11 mouse cellular contexts compared by ENCODE assay signal in genomic region chr14:21813216-21813615, GRCm38 (mm10). TPM values are rescaled to one million over a fixed set of nuclear protein-coding genes. Genes with fewer than 3 reads are reported as not detected.
A peak's percentile ranks its signal among the peaks of the same experiment; 100 is the strongest.
DNase-seq lines count a peak whose midpoint lies in the region; ATAC-seq and TF ChIP-seq lines count a peak whose summit lies in the region.
"Had no signal": no experiment of that assay in that cellular context is flagged by ENCODE, and none has a peak within 500 bp of the region (broad histone marks: within the 10 kb centered on the region; RNA-seq: fewer than 3 reads in every experiment).

No protein-coding gene starts in this region.

- H3K4me2 ChIP-seq in heart, postnatal 0 days (ENCODE audit: low read depth, low read length), result no peak overlapping the region
- H3K4me2 ChIP-seq in liver, embryonic 12.5 days, result peak overlapping the region; percentile 49; the same call in 1 of the 2 replicates
- no peak overlapping the region for H3K4me2 ChIP-seq in intestine, postnatal 0 days (replicated peaks; ENCODE audit: low read depth)
- H3K4me2 ChIP-seq: embryonic facial prominence, embryonic 12.5 days; midbrain, embryonic 13.5 days had no signal

- no peak overlapping the region for H3K27ac ChIP-seq in heart, postnatal 0 days (ENCODE audit: low read depth)
- peak overlapping the region; percentile 72; the same call in 1 of the 2 replicates for H3K27ac ChIP-seq in bone marrow, adult 2 months (ENCODE audit: control insufficient read depth, insufficient read depth, low read depth, low read length, poor library complexity)
- peak overlapping the region; percentile 70 for H3K27ac ChIP-seq in liver, embryonic 12.5 days
- H3K27ac ChIP-seq in small intestine, adult 2 months (ENCODE audit: insufficient read depth, low read depth, low read length), result peak overlapping the region; percentile 60
- no peak overlapping the region for H3K27ac ChIP-seq in intestine, postnatal 0 days (ENCODE audit: low read depth, low read length)
- H3K27ac ChIP-seq: embryonic facial prominence, embryonic 12.5 days; midbrain, embryonic 13.5 days had no signal

- ATAC-seq in heart, postnatal 0 days (ENCODE audit: insufficient read depth, low read depth), result no peak
- ATAC-seq in liver, embryonic 12.5 days, result peak; percentile 42; the same call in 1 of the 2 replicates
- no peak for ATAC-seq in intestine, postnatal 0 days
- ATAC-seq: midbrain, embryonic 13.5 days had no signal

- DNase-seq in heart, postnatal 0 days (ENCODE audit: low spot score), result peak; percentile 5
- no peak for DNase-seq in heart, adult 11 months
- no peak for DNase-seq in thymus, postnatal 36 days
- DNase-seq in frontal cortex, adult 2 months (ENCODE audit: extremely low spot score in 1 of 2, low spot score in 1 of 2), result no peak
- DNase-seq: right cerebral cortex, postnatal 25 days had no signal

- no peak for TF ChIP-seq CTCF in heart, postnatal 0 days (IDR thresholded peaks at IDR 0.05; ENCODE audit: low read depth)
- TF ChIP-seq CTCF in bone marrow, adult 2 months (IDR thresholded peaks at IDR 0.05; ENCODE audit: control insufficient read depth, insufficient read depth, low read length), result no peak
- TF ChIP-seq CTCF in small intestine, adult 2 months (IDR thresholded peaks at IDR 0.05; ENCODE audit: extremely low read depth, insufficient read length, insufficient replicate concordance, low read depth, low read length), result no peak
- no peak for TF ChIP-seq CTCF in intestine, postnatal 0 days (IDR thresholded peaks at IDR 0.05; ENCODE audit: low read depth)

- no peak overlapping the region for H3K9ac ChIP-seq in heart, postnatal 0 days (replicated peaks; ENCODE audit: low read depth, low read length)
- no peak overlapping the region for H3K9ac ChIP-seq in liver, embryonic 12.5 days
- no peak overlapping the region for H3K9ac ChIP-seq in intestine, postnatal 0 days (ENCODE audit: low read depth, low read length)
- H3K9ac ChIP-seq: embryonic facial prominence, embryonic 12.5 days; midbrain, embryonic 13.5 days had no signal

- no peaks in the 10 kb centered on the region for H3K9me3 ChIP-seq in heart, postnatal 0 days (replicated peaks; ENCODE audit: control insufficient read depth, low read length)
- no peaks in the 10 kb centered on the region for H3K9me3 ChIP-seq in liver, embryonic 12.5 days (replicated peaks)
- no peaks in the 10 kb centered on the region for H3K9me3 ChIP-seq in intestine, postnatal 0 days (ENCODE audit: control insufficient read depth)
- H3K9me3 ChIP-seq: embryonic facial prominence, embryonic 12.5 days; midbrain, embryonic 13.5 days had no signal

- H3K4me3 ChIP-seq in heart, postnatal 0 days (ENCODE audit: low read depth, low read length), result no peak overlapping the region
- no peak overlapping the region for H3K4me3 ChIP-seq in bone marrow, adult 2 months (replicated peaks; ENCODE audit: control insufficient read depth, low read depth, low read length)
- no peak overlapping the region for H3K4me3 ChIP-seq in liver, embryonic 12.5 days
- no peak overlapping the region for H3K4me3 ChIP-seq in small intestine, adult 2 months (ENCODE audit: low read depth, low read length)
- no peak overlapping the region for H3K4me3 ChIP-seq in intestine, postnatal 0 days (ENCODE audit: low read depth, low read length)
- H3K4me3 ChIP-seq: embryonic facial prominence, embryonic 12.5 days; midbrain, embryonic 13.5 days had no signal

- H3K36me3 ChIP-seq in heart, postnatal 0 days (replicated peaks; ENCODE audit: control insufficient read depth, insufficient read depth, low read length), result no peaks in the 10 kb centered on the region
- no peaks in the 10 kb centered on the region for H3K36me3 ChIP-seq in liver, embryonic 12.5 days
- H3K36me3 ChIP-seq in small intestine, adult 2 months (ENCODE audit: control insufficient read depth, insufficient read depth, low read length), result no peaks in the 10 kb centered on the region
- no peaks in the 10 kb centered on the region for H3K36me3 ChIP-seq in intestine, postnatal 0 days (ENCODE audit: control insufficient read depth, insufficient read depth)
- H3K36me3 ChIP-seq: embryonic facial prominence, embryonic 12.5 days; midbrain, embryonic 13.5 days had no signal

- WGBS in heart, postnatal 0 days, result 30% methylated on average over 4 of the region's 4 CpGs
- 25% methylated on average over 4 of the region's 4 CpGs for WGBS in bone marrow, adult 2 months
- 33% methylated on average over 4 of the region's 4 CpGs for WGBS in liver, embryonic 12.5 days (ENCODE audit: insufficient replicate concordance)
- 34% methylated on average over 4 of the region's 4 CpGs for WGBS in small intestine, adult 2 months
- WGBS in intestine, postnatal 0 days, result 41% methylated on average over 4 of the region's 4 CpGs

- no peak for TF ChIP-seq EP300 in heart, postnatal 0 days (IDR thresholded peaks at IDR 0.05; ENCODE audit: low read depth)

- peaks cover 2% of the 10 kb centered on the region; the same call in 1 of the 2 replicates for H3K4me1 ChIP-seq in heart, postnatal 0 days (ENCODE audit: control insufficient read depth, insufficient read depth)
- peaks cover 6% of the 10 kb centered on the region for H3K4me1 ChIP-seq in bone marrow, adult 2 months (ENCODE audit: control insufficient read depth, insufficient read depth, low read length)
- peaks cover 46% of the 10 kb centered on the region for H3K4me1 ChIP-seq in liver, embryonic 12.5 days
- peaks cover 15% of the 10 kb centered on the region; the same call in 1 of the 2 replicates for H3K4me1 ChIP-seq in small intestine, adult 2 months (ENCODE audit: control insufficient read depth, insufficient read depth, insufficient read length, low read length)
- no peaks in the 10 kb centered on the region for H3K4me1 ChIP-seq in intestine, postnatal 0 days (replicated peaks; ENCODE audit: control insufficient read depth, insufficient read depth, low read length)
- H3K4me1 ChIP-seq: embryonic facial prominence, embryonic 12.5 days; midbrain, embryonic 13.5 days had no signal

- TF ChIP-seq POLR2A in bone marrow, adult 2 months (IDR thresholded peaks at IDR 0.05; ENCODE audit: borderline replicate concordance, control insufficient read depth, low read depth, low read length), result no peak
- TF ChIP-seq POLR2A in small intestine, adult 2 months (IDR thresholded peaks at IDR 0.05; ENCODE audit: low read depth, low read length), result no peak

- H3K27me3 ChIP-seq in heart, postnatal 0 days (ENCODE audit: control insufficient read depth, insufficient read depth, low read length), result no peaks in the 10 kb centered on the region
- no peaks in the 10 kb centered on the region for H3K27me3 ChIP-seq in liver, embryonic 12.5 days (replicated peaks)
- H3K27me3 ChIP-seq in small intestine, adult 2 months (ENCODE audit: control insufficient read depth, insufficient read depth, low read length), result no peaks in the 10 kb centered on the region
- H3K27me3 ChIP-seq in intestine, postnatal 0 days (replicated peaks; ENCODE audit: control insufficient read depth, insufficient read depth, low read length), result no peaks in the 10 kb centered on the region
- H3K27me3 ChIP-seq: embryonic facial prominence, embryonic 12.5 days; midbrain, embryonic 13.5 days had no signal

RNA-seq across cellular contexts. Expression of gene Vdac2, which starts 11.8 kb away (rescaled TPM):
- total RNA-seq in heart, postnatal 0 days (2014; rRNA removed; ENCODE audit: low replicate concordance), result 619 and 692 TPM in 2 replicates
- polyA plus RNA-seq in heart, postnatal 0 days (2015; fragmentation: Nextera tagmentation; extraction: Ambion mirVana), result 660 and 663 TPM in 2 replicates
- polyA plus RNA-seq in bone marrow, adult 2 months (2011; ENCODE audit: insufficient read depth, insufficient read length, low replicate concordance, missing spikeins), result 84.6 and 85.2 TPM in 2 replicates
- polyA plus RNA-seq in liver, embryonic 12.5 days (2016; fragmentation: Nextera tagmentation; extraction: Ambion mirVana), result 194 and 198 TPM in 2 replicates
- polyA plus RNA-seq in small intestine, adult 2 months (2012; rRNA removed), result 131 and 371 TPM in 2 replicates
- polyA plus RNA-seq in frontal cortex, adult 2 months (2012; rRNA removed), result 203 and 215 TPM in 2 replicates
- polyA plus RNA-seq in intestine, postnatal 0 days (2015; fragmentation: Nextera tagmentation; extraction: Ambion mirVana), result 354 and 371 TPM in 2 replicates

RNA-seq across cellular contexts. Expression of gene Comtd1, which starts 35.6 kb away (rescaled TPM):
- 18.3 and 53.5 TPM in 2 replicates for total RNA-seq in heart, postnatal 0 days (2014; rRNA removed; ENCODE audit: low replicate concordance)
- polyA plus RNA-seq in heart, postnatal 0 days (2015; fragmentation: Nextera tagmentation; extraction: Ambion mirVana), result 27.8 and 30.6 TPM in 2 replicates
- 15.8 and 45.0 TPM in 2 replicates for polyA plus RNA-seq in bone marrow, adult 2 months (2011; ENCODE audit: insufficient read depth, insufficient read length, low replicate concordance, missing spikeins)
- polyA plus RNA-seq in liver, embryonic 12.5 days (2016; fragmentation: Nextera tagmentation; extraction: Ambion mirVana), result 35.7 and 41.3 TPM in 2 replicates
- polyA plus RNA-seq in small intestine, adult 2 months (2012; rRNA removed), result 58.7 and 137 TPM in 2 replicates
- 29.9 and 31.3 TPM in 2 replicates for polyA plus RNA-seq in frontal cortex, adult 2 months (2012; rRNA removed)
- 67.3 and 70.5 TPM in 2 replicates for polyA plus RNA-seq in intestine, postnatal 0 days (2015; fragmentation: Nextera tagmentation; extraction: Ambion mirVana)

Comparison
In these comparisons a context has a peak if more than half of its experiments do, and no peak if none do; other contexts are left out.
1. H3K27ac ChIP-seq: peak in bone marrow, adult 2 months (single experiment), liver, embryonic 12.5 days (single experiment) and small intestine, adult 2 months (single experiment); none in heart, postnatal 0 days (single experiment) and intestine, postnatal 0 days (single experiment).